Mouse (Mus musculus) MEL (cell line): ENCODE data around the gene Ror2.

Experiments used
- CTCF ChIP-seq, 3 experiments: IDR thresholded peaks in 2 of 3; conservative IDR thresholded peaks in 1 of 3; 2 replicates each; pipeline ENCODE4 v1.5.1; 2011 to 2012; ENCODE audit warnings: low read length in 3 of 3, low read depth in 2 of 3, mild to moderate bottlenecking in 2 of 3, improper control_type of control experiment in 1 of 3, inconsistent platforms in 1 of 3, mixed read lengths in 1 of 3, moderate library complexity in 1 of 3; ENCODE audit not compliant: control insufficient read depth in 1 of 3, insufficient read depth in 1 of 3, poor library complexity in 1 of 3, severe bottlenecking in 1 of 3
- EP300 ChIP-seq, 2 experiments: IDR thresholded peaks; 2 replicates each; pipeline ENCODE4 v1.6.1; 2011; ENCODE audit warnings: improper control_type of control experiment in 2 of 2, low read length in 2 of 2, low read depth in 1 of 2, mild to moderate bottlenecking in 1 of 2
- GABPA ChIP-seq: IDR thresholded peaks from 2 replicates; pipeline ENCODE4 v1.6.1; 2012; ENCODE audit warnings: low read depth, mild to moderate bottlenecking, inconsistent platforms, low read length, improper control_type of control experiment, moderate library complexity
- HCFC1 ChIP-seq: IDR thresholded peaks from 2 replicates; pipeline ENCODE4 v1.6.1; 2012; ENCODE audit warnings: low read depth, mild to moderate bottlenecking, inconsistent platforms, low read length, improper control_type of control experiment, moderate library complexity
- MAFK ChIP-seq: IDR thresholded peaks from 2 replicates; pipeline ENCODE4 v1.6.1; 2011; ENCODE audit warnings: low read depth, mild to moderate bottlenecking, low read length, improper control_type of control experiment, borderline replicate concordance
- MAZ ChIP-seq: IDR thresholded peaks from 2 replicates; pipeline ENCODE4 v1.6.1; 2012; ENCODE audit warnings: low read depth, mild to moderate bottlenecking, inconsistent platforms, low read length, improper control_type of control experiment
- POLR2A ChIP-seq, 2 experiments: IDR thresholded peaks; 2 replicates each; pipeline ENCODE4 v1.6.1; 2011 to 2012; ENCODE audit warnings: low read length in 2 of 2, mild to moderate bottlenecking in 2 of 2, control low read depth in 1 of 2, improper control_type of control experiment in 1 of 2, low read depth in 1 of 2, moderate library complexity in 1 of 2; ENCODE audit not compliant: control insufficient read depth in 1 of 2, insufficient read depth in 1 of 2, poor library complexity in 1 of 2
- RAD21 ChIP-seq: IDR thresholded peaks from 2 replicates; pipeline ENCODE4 v1.6.1; 2011; ENCODE audit warnings: mild to moderate bottlenecking, low read depth, low read length, improper control_type of control experiment
- SMC3 ChIP-seq: IDR thresholded peaks from 2 replicates; pipeline ENCODE4 v1.6.1; 2011; ENCODE audit warnings: low read depth, low read length, improper control_type of control experiment
- TAL1 ChIP-seq: IDR thresholded peaks from 2 replicates; pipeline ENCODE4 v1.6.1; 2012; ENCODE audit warnings: mild to moderate bottlenecking, inconsistent platforms, low read length, moderate library complexity, mixed read lengths
- UBTF ChIP-seq: IDR thresholded peaks from 2 replicates; pipeline ENCODE4 v1.6.1; 2012; ENCODE audit warnings: low read depth, mild to moderate bottlenecking, inconsistent platforms, low read length, improper control_type of control experiment, moderate library complexity, borderline replicate concordance; ENCODE audit not compliant: insufficient read depth
- USF1 ChIP-seq: IDR thresholded peaks from 2 replicates; pipeline ENCODE4 v1.6.1; 2014; ENCODE audit warnings: low read depth, mild to moderate bottlenecking, inconsistent platforms, low read length, improper control_type of control experiment, moderate library complexity
- ZNF384 ChIP-seq: IDR thresholded peaks from 2 replicates; pipeline ENCODE4 v1.6.1; 2012; ENCODE audit warnings: low read depth, mild to moderate bottlenecking, inconsistent platforms, low read length, improper control_type of control experiment

GRCm38 (mm10) chr13:53193713-53194112, 92.2 kb downstream of the Ror2 start:
- TF ChIP-seq ZNF384 (no peak), GABPA (no peak), UBTF (no peak), CTCF (IDR thresholded peaks at IDR 0.05 in 2 of 3, conservative IDR thresholded peaks at IDR 0.05 in 1 of 3; ENCODE audit: control insufficient read depth in 1 of 3, insufficient read depth in 1 of 3, low read depth in 2 of 3, low read length in 3 of 3, poor library complexity in 1 of 3, severe bottlenecking in 1 of 3) (no peak), SMC3 (no peak), MAZ (no peak), MAFK (no peak), POLR2A (IDR thresholded peaks at IDR 0.05; ENCODE audit: control insufficient read depth in 1 of 2, insufficient read depth in 1 of 2, low read depth in 1 of 2, low read length in 2 of 2, poor library complexity in 1 of 2) (no peak), EP300 (IDR thresholded peaks at IDR 0.05; ENCODE audit: low read depth in 1 of 2, low read length in 2 of 2) (no peak), USF1 (no peak), RAD21 (no peak), HCFC1 (no peak), TAL1 (no peak)
